Mouse (Mus musculus) adrenal gland (tissue): ENCODE results near the gene Irak2.

ENCODE experiments used
- microRNA-seq, 2 experiments: library from miRNA; unstranded; fragments of <30 nt; microRNA quantifications; one replicate each; pipeline ENCODE4; 2019

Gene Irak2

Small RNA genes within 50 kb of the gene (microRNA-seq; reads per million reads assigned to microRNA genes)
- gene Mir7042, result 0.49 to 1.1 reads per million in 2 experiments
